Mouse (Mus musculus): ENCODE data around the gene Cfap46. TPM values are rescaled to one million over a fixed set of nuclear protein-coding genes. Genes with fewer than 3 reads are reported as not detected.
A peak's percentile ranks its signal among the peaks of the same experiment; 100 is the strongest.

The Cfap46 gene
- total RNA-seq, 2 experiments from 2014 or later, result 1.9 to 5.3 TPM

GRCm38 (mm10) chr7:139583094-139583737, 100.4 kb downstream of the Cfap46 start:
- intact Hi-C loops (cut with DNase I), result loop anchor here (5.0 kb wide), 1 partner anchor 96 kb away; no protein-coding TSS in a partner anchor
- no peak for DNase-seq (ENCODE audit: low spot score in 2 of 2)

- intact Hi-C loops (cut with DNase I), result loop anchor here (5.0 kb wide), 1 partner anchor 95 kb away; no protein-coding TSS in a partner anchor
- no peak for DNase-seq (ENCODE audit: low spot score in 2 of 2)
These were observed 101.0 kb downstream of the Cfap46 start, which contains the start of gene Nkx6-2 for GRCm38 (mm10) chr7:139582595-139582994. Nkx6-2 (minus strand) TSS chr7:139582797.

DNA sequence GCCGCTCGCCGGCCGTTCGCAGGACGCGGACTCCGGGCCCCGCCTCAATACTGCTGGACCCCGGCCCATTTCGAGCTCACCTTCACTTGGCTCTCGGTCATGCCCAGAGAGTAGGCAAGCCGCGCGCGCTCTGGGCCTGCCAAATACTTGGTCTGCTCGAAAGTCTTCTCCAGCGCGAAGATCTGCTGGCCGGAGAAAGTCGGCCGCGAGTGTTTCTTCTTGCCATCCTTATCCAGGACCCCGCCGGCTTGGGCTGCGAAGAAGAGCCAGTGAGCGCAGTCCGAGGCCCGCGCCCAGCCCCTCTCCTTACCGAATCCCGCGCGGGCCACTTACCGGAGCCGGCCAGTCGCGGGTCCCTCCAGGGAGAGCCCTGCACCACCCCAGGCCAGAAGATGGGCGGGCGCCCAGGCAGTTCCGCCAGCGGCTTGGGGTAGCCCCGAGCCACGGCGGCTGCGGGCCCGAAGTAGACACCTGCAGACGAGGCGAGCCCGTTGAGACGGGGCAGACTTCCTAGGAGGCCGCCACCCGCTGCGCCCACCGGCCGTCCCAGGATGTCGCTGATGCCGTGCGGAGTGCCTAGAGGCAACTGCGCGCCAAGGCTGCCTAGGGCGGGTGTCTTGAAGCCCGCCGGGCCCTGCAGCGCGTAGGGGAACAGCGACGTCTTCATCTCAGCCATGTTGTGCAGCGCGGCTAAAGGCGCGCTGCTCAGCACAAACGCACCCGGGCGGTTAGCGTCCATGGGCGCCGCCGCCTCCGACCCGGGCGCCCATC, 101.6 kb downstream of the Cfap46 start:
- DNase-seq (ENCODE audit: low spot score in 2 of 2), result peak in 1 of 2 experiments; percentile 22
- intact Hi-C loops (cut with DNase I), result loop anchor here (5.0 kb wide), 1 partner anchor 95 kb away; no protein-coding TSS in a partner anchor

DNA sequence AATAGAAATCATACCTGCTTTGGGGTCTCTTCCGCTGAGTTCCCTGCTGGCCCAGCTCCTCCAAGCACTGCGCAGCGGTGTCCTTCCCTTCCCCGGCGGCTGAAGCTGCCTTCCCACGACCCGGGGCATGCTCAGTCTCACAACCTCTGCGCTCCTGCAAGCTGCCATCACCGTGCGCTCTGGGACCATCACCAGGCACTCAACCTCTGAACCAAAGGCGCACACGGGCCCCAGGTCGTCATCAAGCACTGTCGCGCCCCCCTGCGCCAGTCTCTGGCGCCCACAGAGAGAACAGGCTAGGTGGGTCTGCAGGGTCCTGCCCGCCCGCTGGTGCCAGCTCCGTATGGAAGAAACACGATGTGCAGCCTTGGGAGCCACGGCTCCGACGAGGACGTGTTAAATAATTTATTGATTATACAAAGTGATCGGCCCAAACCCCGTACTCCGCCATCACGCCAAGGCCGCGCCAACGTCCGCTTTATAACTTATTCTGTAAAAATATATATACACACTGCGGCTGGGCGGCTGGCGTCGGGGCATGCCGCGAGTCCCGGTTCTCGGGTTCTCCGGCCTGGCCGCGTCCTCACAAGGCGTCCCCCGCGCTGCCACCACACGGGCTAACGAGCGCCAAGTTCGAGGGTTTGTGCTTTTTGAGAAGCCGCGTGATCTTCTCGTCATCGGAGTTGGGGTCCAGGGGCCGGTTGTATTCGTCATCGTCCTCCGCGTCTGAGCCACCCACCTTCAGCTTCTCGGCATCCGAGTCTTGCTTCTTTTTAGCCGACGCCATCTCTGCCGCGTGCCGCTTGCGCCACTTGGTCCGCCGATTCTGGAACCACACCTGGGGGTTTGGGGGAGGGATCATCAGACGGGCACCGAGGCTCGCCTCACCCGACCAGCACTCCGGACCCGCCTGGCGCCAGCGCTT, 102.5 kb downstream of the Cfap46 start:
- DNase-seq (ENCODE audit: low spot score in 2 of 2), result no peak
- intact Hi-C loops (cut with DNase I), result loop anchor here (5.0 kb wide), 1 partner anchor 94 kb away; no protein-coding TSS in a partner anchor

DNA sequence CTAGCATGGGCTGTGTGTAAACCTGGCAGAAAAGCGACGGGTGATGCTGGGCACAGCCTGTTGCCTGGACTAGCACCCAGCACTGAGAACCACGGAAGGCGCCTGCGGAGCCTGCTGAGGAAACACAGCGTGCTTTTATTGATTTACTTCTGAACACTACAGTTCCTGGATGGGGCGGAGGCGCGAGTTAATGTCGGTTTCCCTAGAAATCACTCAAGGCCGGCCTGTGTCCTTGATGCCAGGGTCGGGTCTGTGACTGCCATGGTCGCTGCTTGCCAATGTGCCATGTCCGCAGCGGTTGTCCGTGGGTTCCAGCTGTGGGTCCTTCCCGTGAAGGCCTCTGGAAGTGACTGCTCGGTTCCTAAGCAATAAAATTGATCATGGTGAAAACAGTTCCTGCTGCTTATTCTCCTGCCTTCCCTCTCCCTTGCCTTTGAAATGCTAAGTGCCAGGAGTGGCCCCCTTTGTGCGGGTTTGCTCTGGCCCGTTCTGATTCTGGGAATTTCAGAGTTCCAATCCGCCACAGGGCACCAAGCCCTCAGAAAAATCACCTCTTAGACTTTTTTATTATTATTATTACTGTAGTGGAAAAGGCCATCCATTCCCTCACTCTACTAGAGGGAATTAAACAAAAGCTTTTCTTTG, 104.2 kb downstream of the Cfap46 start:
- intact Hi-C loops (cut with DNase I), result no loop called here
- no peak for DNase-seq (ENCODE audit: low spot score in 2 of 2)

DNA sequence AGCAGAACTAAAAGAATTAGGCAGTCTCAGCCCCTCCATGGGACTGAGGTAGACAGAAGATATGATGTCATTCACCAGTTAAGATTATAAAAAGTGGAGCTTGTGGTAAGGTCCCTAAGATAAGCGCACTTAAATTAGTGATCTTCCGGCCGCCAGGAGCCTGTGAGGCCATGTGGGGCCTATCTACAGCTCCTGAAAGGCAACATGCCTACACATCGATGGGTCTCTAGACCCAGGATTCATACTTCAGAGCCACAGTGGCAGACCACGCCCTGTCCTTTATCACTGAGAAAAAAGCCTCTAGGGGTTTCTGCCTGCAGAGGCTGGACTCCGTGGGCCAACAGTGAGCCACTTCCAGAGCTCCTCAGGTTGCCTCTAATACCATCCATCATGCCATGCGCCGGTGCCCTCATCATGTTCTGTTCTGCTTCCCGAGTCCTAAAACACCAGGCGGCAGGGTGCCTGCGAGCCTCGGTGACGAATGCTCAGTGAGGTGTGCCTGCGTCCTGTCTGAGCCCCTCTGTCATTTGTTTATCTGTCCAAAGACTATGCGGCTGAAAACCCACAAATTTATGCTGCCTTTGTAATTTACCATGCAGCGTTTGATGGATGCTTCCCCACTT, 107.4 kb downstream of the Cfap46 start:
- DNase-seq (ENCODE audit: low spot score in 2 of 2), result no peak
- intact Hi-C loops (cut with DNase I), result no loop called here

DNA sequence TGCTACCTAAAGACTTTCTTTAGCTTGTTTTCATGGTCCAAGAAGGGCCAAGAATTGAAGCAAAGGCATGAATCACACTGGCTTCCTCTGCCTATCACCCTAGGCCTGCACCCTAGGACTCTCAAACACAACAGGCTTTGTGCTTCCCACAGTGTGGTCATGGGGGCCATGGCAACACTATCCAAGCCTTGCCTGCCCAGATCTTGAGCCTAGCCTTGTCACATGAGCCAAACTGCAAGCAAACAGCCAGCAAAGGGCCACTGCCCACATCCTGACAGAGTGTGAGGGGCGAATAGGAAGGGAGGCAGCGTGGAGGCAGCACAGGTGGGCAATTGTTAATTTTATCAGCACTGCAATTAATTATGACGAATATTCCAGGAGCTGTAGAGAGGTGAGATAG, 111.0 kb downstream of the Cfap46 start:
- intact Hi-C loops (cut with DNase I), result no loop called here
- no peak for DNase-seq (ENCODE audit: low spot score in 2 of 2)

GRCm38 (mm10) chr7:139570788-139571187, 112.8 kb downstream of the Cfap46 start:
- intact Hi-C loops (cut with DNase I), result no loop called here
- DNase-seq (ENCODE audit: low spot score in 2 of 2), result no peak

GRCm38 (mm10) chr7:139566533-139566932, 117.1 kb downstream of the Cfap46 start:
- DNase-seq (ENCODE audit: low spot score in 2 of 2), result no peak
- intact Hi-C loops (cut with DNase I), result no loop called here

DNA sequence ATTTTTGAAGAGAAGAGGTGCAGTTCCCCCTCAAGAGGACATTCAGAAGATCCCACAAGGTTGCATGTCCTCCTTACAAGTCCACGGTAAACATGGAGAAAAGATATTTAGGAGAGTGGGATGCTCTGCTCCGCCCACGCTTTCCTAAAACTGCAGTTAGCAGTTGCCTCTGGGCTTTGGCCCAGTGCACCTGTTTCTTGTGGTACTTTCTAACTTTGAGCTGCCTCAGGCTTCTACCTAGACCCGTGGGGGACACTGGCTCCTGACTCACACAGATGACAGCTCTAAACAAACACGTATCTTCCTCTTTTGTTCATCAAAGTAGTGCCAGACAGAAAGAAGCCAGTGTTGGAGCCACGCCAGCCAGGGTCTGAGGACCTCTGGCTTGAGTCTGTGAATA, 117.6 kb downstream of the Cfap46 start:
- intact Hi-C loops (cut with DNase I), result no loop called here

DNA sequence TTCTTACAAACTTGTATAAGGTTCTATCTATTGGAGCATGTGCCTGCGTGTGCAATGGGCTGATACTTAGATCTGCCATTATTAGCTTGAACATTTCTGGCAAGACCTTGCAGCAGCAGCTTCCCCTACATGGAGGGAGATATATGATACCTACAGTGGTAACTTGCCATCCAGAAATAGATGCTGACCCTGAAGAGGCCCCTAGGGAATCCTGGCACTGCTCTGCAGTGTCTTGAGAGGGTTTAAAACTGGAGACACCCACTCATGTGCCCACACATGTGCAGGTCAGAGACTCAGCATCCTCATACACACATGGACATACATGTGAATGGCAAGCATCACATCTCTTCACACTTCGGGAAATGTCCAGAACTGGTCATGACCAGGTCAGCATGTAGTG, 119.5 kb downstream of the Cfap46 start:
- no peak for DNase-seq (ENCODE audit: low spot score in 2 of 2)
- intact Hi-C loops (cut with DNase I), result no loop called here

More for the DNA sequence above, 117.6 kb downstream of the Cfap46 start:
- DNase-seq (ENCODE audit: low spot score in 2 of 2), result no peak

DNA sequence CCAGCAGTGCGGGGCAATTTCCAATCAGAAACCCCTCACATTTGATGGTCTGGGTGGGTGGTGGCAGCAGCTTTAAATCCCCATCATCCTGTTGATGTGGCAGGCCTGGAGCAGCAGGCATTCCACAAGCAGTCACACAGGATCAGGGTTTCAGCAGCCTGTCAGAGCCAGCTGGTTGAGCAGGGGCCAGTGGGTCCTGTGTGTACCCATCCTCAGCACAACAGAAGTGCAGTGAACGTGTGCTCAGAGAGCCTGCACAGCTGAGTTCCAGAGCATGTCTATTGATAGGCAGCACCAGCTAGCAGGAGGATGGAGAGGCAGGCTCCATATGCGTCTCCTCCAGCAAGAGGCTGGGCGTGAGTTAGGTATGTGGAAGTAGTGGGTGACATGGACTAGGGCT, 120.2 kb downstream of the Cfap46 start:
- intact Hi-C loops (cut with DNase I), result no loop called here
- no peak for DNase-seq (ENCODE audit: low spot score in 2 of 2)

DNA sequence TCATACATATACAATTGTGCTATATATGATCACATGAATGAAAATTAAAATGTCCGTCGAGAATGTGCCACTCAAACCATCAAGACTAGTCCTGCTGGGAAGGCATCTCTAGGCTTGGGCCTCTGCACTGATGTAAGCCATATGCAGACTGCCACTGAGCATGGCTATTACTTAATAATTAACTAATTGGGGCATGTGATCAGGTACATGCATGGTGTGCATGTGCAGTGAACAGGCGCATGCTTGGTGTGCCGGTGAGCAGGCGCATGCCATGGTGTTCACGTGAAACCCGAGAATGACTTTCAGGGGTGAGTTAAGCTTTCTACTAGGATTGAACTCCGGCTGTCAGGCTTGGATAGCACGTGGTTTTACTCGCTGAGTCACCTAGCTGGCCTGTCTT, 124.0 kb downstream of the Cfap46 start:
- intact Hi-C loops (cut with DNase I), result no loop called here
- DNase-seq (ENCODE audit: low spot score in 2 of 2), result no peak

- DNase-seq (ENCODE audit: low spot score in 2 of 2), result no peak
- intact Hi-C loops (cut with DNase I), result no loop called here
These were observed 126.7 kb downstream of the Cfap46 start for GRCm38 (mm10) chr7:139556746-139557526.

- DNase-seq (ENCODE audit: low spot score in 2 of 2), result no peak
These were observed 127.3 kb downstream of the Cfap46 start for GRCm38 (mm10) chr7:139556331-139556730.

GRCm38 (mm10) chr7:139551519-139551918, 132.1 kb downstream of the Cfap46 start:
- DNase-seq (ENCODE audit: low spot score in 2 of 2), result no peak
- intact Hi-C loops (cut with DNase I), result no loop called here

More at GRCm38 (mm10) chr7:139556331-139556730, 127.3 kb downstream of the Cfap46 start:
- intact Hi-C loops (cut with DNase I), result no loop called here
